Mouse (Mus musculus) heart, embryonic 12.5 days (tissue): Measurements from ENCODE around the gene Rabgap1l. TPM values are rescaled to one million over a fixed set of nuclear protein-coding genes. Genes with fewer than 3 reads are reported as not detected.

Experiments
- ATAC-seq: fragments of 200-750 bp; cut with Nextera tagmentation; 2 replicates; pipeline ENCODE4 v1.8.0; 2017; ENCODE audit warnings: moderate TSS enrichment, moderate library complexity; ENCODE audit not compliant: insufficient number of reproducible peaks, low FRiP score
- H3K27ac ChIP-seq: fragments of 300-500 bp; sonication (generic); 2 replicates; pipeline ENCODE4 v1.5.1; 2016; ENCODE audit warnings: mild to moderate bottlenecking, moderate library complexity; ENCODE audit not compliant: poor library complexity, severe bottlenecking
- H3K27me3 ChIP-seq: fragments of 300-500 bp; sonication (generic); replicated peaks from 2 replicates; pipeline ENCODE4 v1.6.1; 2016; ENCODE audit warnings: mild to moderate bottlenecking, moderate library complexity
- H3K36me3 ChIP-seq: fragments of 300-500 bp; sonication (generic); 2 replicates; pipeline ENCODE4 v1.6.1; 2016; ENCODE audit warnings: mild to moderate bottlenecking, moderate library complexity
- H3K4me1 ChIP-seq: fragments of 300-500 bp; sonication (generic); replicated peaks from 2 replicates; pipeline ENCODE4 v1.6.1; 2016; ENCODE audit warnings: mild to moderate bottlenecking
- H3K4me2 ChIP-seq: fragments of 300-500 bp; sonication (generic); 2 replicates; pipeline ENCODE4 v1.6.1; 2016; ENCODE audit warnings: mild to moderate bottlenecking, moderate library complexity
- H3K4me3 ChIP-seq: fragments of 300-500 bp; sonication (generic); 2 replicates; pipeline ENCODE4 v1.5.1; 2016; ENCODE audit warnings: mild to moderate bottlenecking
- H3K9ac ChIP-seq: fragments of 300-500 bp; sonication (generic); 2 replicates; pipeline ENCODE4 v1.6.1; 2016; ENCODE audit warnings: mild to moderate bottlenecking, moderate library complexity
- H3K9me3 ChIP-seq: fragments of 300-500 bp; sonication (generic); replicated peaks from 2 replicates; pipeline ENCODE4 v1.6.1; 2016; ENCODE audit warnings: mild to moderate bottlenecking, moderate library complexity
- WGBS: fragments of 180-500 bp; shearing (Covaris S2); methylation state at CpG from one replicate; pipeline ENCODE4 v1.1.7; 2016; 5-methylcytosine and 5-hydroxymethylcytosine counted together
- polyA plus RNA-seq: library from polyadenylated mRNA; unstranded; fragments of >200 nt; fragmentation: Nextera tagmentation; extraction: Ambion mirVana; gene quantifications from 2 replicates; pipeline ENCODE4 v1.2.1, GENCODE M21; 2016

Gene Rabgap1l
- polyA plus RNA-seq, 1 experiment from 2014 or later = 81.0 TPM

GRCm38 (mm10) chr1:160533209-160533820, 259.7 kb downstream of the Rabgap1l start:
- 52% methylated on average over 6 of the region's 6 CpGs for WGBS
- Histone ChIP-seq H3K4me3 (no peak overlapping the region), H3K27ac (peak overlapping the region; percentile 44), H3K4me2 (no peak overlapping the region), H3K27me3 (no peaks in the 10 kb centered on the region), H3K36me3 (no peaks in the 10 kb centered on the region), H3K9me3 (no peaks in the 10 kb centered on the region), H3K4me1 (peaks cover 10% of the 10 kb centered on the region), H3K9ac (no peak overlapping the region)
- no peak for ATAC-seq

- no peak overlapping the region for H3K27ac ChIP-seq
- 21% methylated on average over 5 of the region's 5 CpGs for WGBS
- no peak overlapping the region for H3K4me2 ChIP-seq
- H3K27me3 ChIP-seq = no peaks in the 10 kb centered on the region
- H3K4me3 ChIP-seq = no peak overlapping the region
- peaks cover 10% of the 10 kb centered on the region for H3K4me1 ChIP-seq
- peak; percentile 84 for ATAC-seq
- H3K9ac ChIP-seq = no peak overlapping the region
- H3K36me3 ChIP-seq = no peaks in the 10 kb centered on the region
- no peaks in the 10 kb centered on the region for H3K9me3 ChIP-seq
Measured at GRCm38 (mm10) chr1:160531402-160531801, 261.6 kb downstream of the Rabgap1l start.

- Histone ChIP-seq H3K4me2 (no peak overlapping the region), H3K9me3 (no peaks in the 10 kb centered on the region), H3K36me3 (no peaks in the 10 kb centered on the region), H3K27ac (no peak overlapping the region), H3K27me3 (no peaks in the 10 kb centered on the region), H3K4me1 (peaks cover 6% of the 10 kb centered on the region; the same call in 1 of the 2 replicates), H3K9ac (no peak overlapping the region), H3K4me3 (no peak overlapping the region)
- 46% methylated on average over 3 of the region's 3 CpGs for WGBS
- no peak for ATAC-seq
Measured at GRCm38 (mm10) chr1:160521918-160522317, 271.1 kb downstream of the Rabgap1l start.

- H3K36me3 ChIP-seq = no peaks in the 10 kb centered on the region
- peak overlapping the region; percentile 66 for H3K27ac ChIP-seq
- peak; percentile 72; the same call in 1 of the 2 replicates for ATAC-seq
- H3K9ac ChIP-seq = no peak overlapping the region
- no peaks in the 10 kb centered on the region for H3K27me3 ChIP-seq
- 46% methylated on average over 3 of the region's 3 CpGs for WGBS
- no peaks in the 10 kb centered on the region for H3K9me3 ChIP-seq
- no peak overlapping the region for H3K4me2 ChIP-seq
- no peak overlapping the region for H3K4me3 ChIP-seq
- H3K4me1 ChIP-seq = peaks cover 6% of the 10 kb centered on the region; the same call in 1 of the 2 replicates
Measured at GRCm38 (mm10) chr1:160520665-160521064, 272.3 kb downstream of the Rabgap1l start.

- Histone ChIP-seq H3K27me3 (no peaks in the 10 kb centered on the region), H3K4me2 (no peak overlapping the region), H3K4me1 (peaks cover 6% of the 10 kb centered on the region; the same call in 1 of the 2 replicates), H3K36me3 (no peaks in the 10 kb centered on the region), H3K9me3 (no peaks in the 10 kb centered on the region), H3K4me3 (no peak overlapping the region), H3K27ac (no peak overlapping the region), H3K9ac (no peak overlapping the region)
- no peak for ATAC-seq
- WGBS = 78% methylated on average over 1 of the region's 1 CpGs
Measured at GRCm38 (mm10) chr1:160519896-160520465, 273.0 kb downstream of the Rabgap1l start.

- Histone ChIP-seq H3K4me1 (peaks cover 6% of the 10 kb centered on the region; the same call in 1 of the 2 replicates), H3K9me3 (no peaks in the 10 kb centered on the region), H3K9ac (no peak overlapping the region), H3K27me3 (no peaks in the 10 kb centered on the region), H3K36me3 (no peaks in the 10 kb centered on the region), H3K27ac (no peak overlapping the region), H3K4me2 (no peak overlapping the region), H3K4me3 (no peak overlapping the region)
- ATAC-seq = no peak
- 37% methylated on average over 4 of the region's 4 CpGs for WGBS
Measured at GRCm38 (mm10) chr1:160518552-160518951, 274.5 kb downstream of the Rabgap1l start.

GRCm38 (mm10) chr1:160507766-160508165, 285.2 kb downstream of the Rabgap1l start:
- Histone ChIP-seq H3K9ac (no peak overlapping the region), H3K27ac (no peak overlapping the region), H3K9me3 (no peaks in the 10 kb centered on the region), H3K4me1 (no peaks in the 10 kb centered on the region), H3K4me2 (no peak overlapping the region), H3K4me3 (no peak overlapping the region), H3K36me3 (no peaks in the 10 kb centered on the region), H3K27me3 (no peaks in the 10 kb centered on the region)
- ATAC-seq = no peak

- no peak for ATAC-seq
- H3K4me1 ChIP-seq = no peaks in the 10 kb centered on the region
- no peak overlapping the region for H3K9ac ChIP-seq
- no peaks in the 10 kb centered on the region for H3K36me3 ChIP-seq
- H3K27me3 ChIP-seq = no peaks in the 10 kb centered on the region
- no peak overlapping the region for H3K4me3 ChIP-seq
- no peaks in the 10 kb centered on the region for H3K9me3 ChIP-seq
- WGBS = 78% methylated on average over 3 of the region's 3 CpGs
- no peak overlapping the region for H3K27ac ChIP-seq
- no peak overlapping the region for H3K4me2 ChIP-seq
Measured at GRCm38 (mm10) chr1:160496906-160497577, 296.0 kb downstream of the Rabgap1l start.

- Histone ChIP-seq H3K4me1 (no peaks in the 10 kb centered on the region), H3K4me3 (no peak overlapping the region), H3K27me3 (no peaks in the 10 kb centered on the region), H3K36me3 (no peaks in the 10 kb centered on the region), H3K9ac (no peak overlapping the region), H3K9me3 (no peaks in the 10 kb centered on the region), H3K4me2 (no peak overlapping the region), H3K27ac (no peak overlapping the region)
- no peak for ATAC-seq
- WGBS = 60% methylated on average over 3 of the region's 3 CpGs
Measured at GRCm38 (mm10) chr1:160485731-160486130, 307.3 kb downstream of the Rabgap1l start.

- H3K9ac ChIP-seq = no peak overlapping the region
- H3K27me3 ChIP-seq = no peaks in the 10 kb centered on the region
- H3K36me3 ChIP-seq = no peaks in the 10 kb centered on the region
- WGBS = 87% methylated on average over 7 of the region's 7 CpGs
- no peak overlapping the region for H3K27ac ChIP-seq
- no peaks in the 10 kb centered on the region for H3K4me1 ChIP-seq
- H3K4me2 ChIP-seq = no peak overlapping the region
- ATAC-seq = no peak
- no peaks in the 10 kb centered on the region for H3K9me3 ChIP-seq
- H3K4me3 ChIP-seq = no peak overlapping the region
Measured at GRCm38 (mm10) chr1:160485028-160485427, 308.0 kb downstream of the Rabgap1l start.

- Histone ChIP-seq H3K9ac (no peak overlapping the region), H3K27me3 (no peaks in the 10 kb centered on the region), H3K9me3 (no peaks in the 10 kb centered on the region), H3K4me3 (no peak overlapping the region), H3K4me2 (no peak overlapping the region), H3K4me1 (no peaks in the 10 kb centered on the region), H3K36me3 (no peaks in the 10 kb centered on the region), H3K27ac (no peak overlapping the region)
- WGBS = 89% methylated on average over 2 of the region's 2 CpGs
- ATAC-seq = no peak
Measured at GRCm38 (mm10) chr1:160481643-160482042, 311.4 kb downstream of the Rabgap1l start.
